Mouse (Mus musculus) olfactory bulb, adult 2 months (tissue): ENCODE measurements around the gene Hist1h2aa. TPM values are rescaled to one million over a fixed set of nuclear protein-coding genes. Genes with fewer than 3 reads are reported as not detected.

Experiments used
- H3K27ac ChIP-seq: fragments of 200-500 bp; 2 replicates; pipeline ENCODE4 v1.5.1; 2012; ENCODE audit warnings: low read depth, low read length; ENCODE audit not compliant: insufficient read depth
- H3K4me1 ChIP-seq: fragments of 200-500 bp; 2 replicates; pipeline ENCODE4 v1.6.1; 2012; ENCODE audit warnings: low read length; ENCODE audit not compliant: control insufficient read depth, insufficient read depth
- H3K4me3 ChIP-seq: fragments of 200-500 bp; 2 replicates; pipeline ENCODE4 v1.5.1; 2012; ENCODE audit warnings: mild to moderate bottlenecking, low read depth, low read length, moderate library complexity; ENCODE audit not compliant: insufficient read depth
- CTCF ChIP-seq: fragments of 200-500 bp; IDR thresholded peaks from 2 replicates; pipeline ENCODE4 v1.5.1; 2012; ENCODE audit warnings: low read depth, mild to moderate bottlenecking, low read length, moderate library complexity; ENCODE audit not compliant: insufficient read depth
- POLR2A ChIP-seq: fragments of 200-500 bp; IDR thresholded peaks from 2 replicates; pipeline ENCODE4 v1.6.1; 2012; ENCODE audit warnings: mild to moderate bottlenecking, low read depth, low read length, moderate library complexity; ENCODE audit not compliant: insufficient read depth
- WGBS: fragments of 180-500 bp; shearing (Covaris S2); methylation state at CpG from one replicate; pipeline ENCODE4 v1.1.7; 2018; 5-methylcytosine and 5-hydroxymethylcytosine counted together
- polyA plus RNA-seq: library from polyadenylated mRNA; stranded (reverse); fragments of >200 nt; gene quantifications from 2 replicates; pipeline ENCODE4 v1.2.4, GENCODE M21; 2012; ENCODE audit warnings: low replicate concordance; ENCODE audit not compliant: missing spikeins, insufficient read depth, insufficient read length

The Hist1h2aa gene
- polyA plus RNA-seq, 1 experiment: not detected

DNA sequence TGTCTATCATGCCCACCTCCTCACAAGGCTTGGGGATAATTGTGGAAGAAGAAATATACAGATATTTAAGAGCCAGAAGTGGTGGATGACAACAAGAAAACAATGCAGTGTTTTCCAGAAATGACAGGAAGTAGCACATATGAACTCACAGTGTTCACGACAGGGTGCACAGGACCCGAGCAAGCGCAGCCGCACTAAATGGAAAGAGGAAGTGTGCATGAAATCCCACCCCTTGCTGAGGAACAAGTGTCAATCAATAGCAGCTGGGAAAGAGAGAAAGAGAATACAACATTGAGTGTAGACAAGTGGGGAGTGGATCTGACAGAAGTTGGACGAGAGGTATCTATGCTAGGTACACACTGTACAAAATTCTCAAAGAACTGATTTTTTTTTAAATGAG, 22.9 kb upstream of the Hist1h2aa start:
- TF ChIP-seq POLR2A: no peak
- TF ChIP-seq CTCF: no peak
- Histone ChIP-seq H3K4me1 (no peaks in the 10 kb centered on the region; the same call in 1 of the 2 replicates), H3K27ac (no peak overlapping the region), H3K4me3 (no peak overlapping the region)
- 88% methylated on average over 5 of the region's 5 CpGs for WGBS

DNA sequence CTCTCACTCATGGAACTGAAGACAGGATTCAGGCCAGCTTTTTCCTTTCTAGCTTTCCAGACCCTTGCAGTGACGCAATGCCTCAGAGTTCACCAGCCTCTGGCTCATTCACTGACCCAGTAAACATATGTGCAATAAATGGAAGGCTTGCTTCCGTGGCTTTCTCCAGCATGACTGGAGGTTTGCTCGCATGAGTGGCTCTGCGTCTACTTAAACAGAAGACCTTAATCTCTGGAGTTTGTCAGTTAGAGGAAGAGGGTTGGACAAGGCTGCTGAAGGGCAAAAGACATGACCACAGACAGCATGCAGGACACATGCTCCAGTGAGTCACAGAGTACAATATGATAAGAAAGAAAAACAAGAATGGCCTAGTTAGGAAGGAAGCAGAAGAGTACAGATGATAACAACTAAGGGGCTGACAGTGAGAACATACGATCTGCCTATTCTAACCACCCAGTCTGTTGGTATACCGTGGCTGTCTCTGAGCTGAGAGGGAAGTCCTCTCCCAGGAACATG, 20.4 kb upstream of the Hist1h2aa start:
- no peak overlapping the region for H3K4me3 ChIP-seq
- 69% methylated on average over 6 of the region's 6 CpGs for WGBS
- H3K27ac ChIP-seq: no peak overlapping the region
- no peaks in the 10 kb centered on the region; the same call in 1 of the 2 replicates for H3K4me1 ChIP-seq
- TF ChIP-seq CTCF (no peak), POLR2A (no peak)

DNA sequence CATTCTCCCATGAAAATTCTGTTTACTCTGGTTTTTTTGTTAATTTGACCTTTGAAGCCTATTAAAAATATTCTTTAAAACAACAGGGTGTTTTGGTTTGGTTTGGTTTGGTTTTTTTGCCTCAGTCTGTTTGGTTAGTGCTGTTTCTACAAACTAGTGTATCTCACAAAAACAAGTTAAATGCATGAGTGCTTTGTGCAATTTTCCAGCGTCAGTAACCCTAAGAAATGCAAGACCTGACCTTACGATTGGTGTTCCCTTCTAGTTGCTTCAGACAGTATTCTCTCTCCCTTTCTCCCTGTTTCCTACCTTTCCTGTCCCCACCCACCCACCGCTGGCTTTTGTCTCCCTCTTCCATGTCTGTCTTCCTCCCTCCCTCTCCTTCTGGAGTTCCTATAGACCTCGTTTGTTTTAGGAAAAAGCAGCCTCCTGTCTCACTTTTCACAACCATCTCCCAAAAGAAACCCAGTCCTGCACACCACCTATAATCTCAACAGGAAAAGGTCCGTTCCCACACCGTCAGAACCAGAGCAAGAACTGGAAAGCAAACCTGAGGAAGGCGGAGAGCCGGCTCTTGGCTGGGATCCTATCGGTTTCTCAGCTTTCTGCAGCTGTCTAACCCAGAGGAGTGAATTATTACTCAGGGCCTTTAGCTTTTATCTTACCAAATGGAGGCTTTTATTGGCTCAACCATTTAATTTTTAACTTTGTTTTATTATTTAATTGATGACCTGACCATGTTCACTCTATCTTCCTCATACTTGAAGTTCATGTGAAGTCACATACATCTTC, 19.7 kb upstream of the Hist1h2aa start, which contains the start of gene Slc17a4:
TSS of gene Slc17a4 (minus strand) at position 634 of the 792 bp plus-strand sequence.
- H3K4me1 ChIP-seq: no peaks in the 10 kb centered on the region; the same call in 1 of the 2 replicates
- WGBS: 76% methylated on average over 9 of the region's 9 CpGs
- no peak for TF ChIP-seq CTCF
- no peak within 1 kb of the TSS for H3K4me3 ChIP-seq
- H3K27ac ChIP-seq: no peak within 1 kb of the TSS

DNA sequence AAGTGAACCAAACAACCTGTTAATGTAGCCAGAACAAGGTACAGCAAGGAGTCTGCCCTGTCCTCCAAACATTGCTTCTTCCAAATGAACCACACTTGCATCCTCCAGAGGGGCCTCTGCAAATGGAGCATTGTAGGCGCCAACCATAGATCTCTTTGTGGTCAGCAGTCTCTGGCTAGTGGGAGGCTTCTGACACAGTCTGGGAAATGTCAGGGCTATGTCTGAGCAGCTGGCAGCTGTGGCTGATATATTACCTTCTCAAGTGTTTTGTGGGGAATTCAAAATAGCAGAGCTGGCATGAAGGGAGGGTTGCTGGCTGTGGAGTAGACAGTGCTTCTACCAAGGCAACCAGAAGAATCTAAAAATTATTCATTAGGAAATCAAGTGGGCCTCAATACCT, 18.1 kb upstream of the Hist1h2aa start:
- Histone ChIP-seq H3K27ac (no peak overlapping the region), H3K4me3 (no peak overlapping the region), H3K4me1 (no peaks in the 10 kb centered on the region; the same call in 1 of the 2 replicates)
- WGBS: 92% methylated on average over 1 of the region's 1 CpGs
- TF ChIP-seq POLR2A: no peak
- TF ChIP-seq CTCF: no peak

DNA sequence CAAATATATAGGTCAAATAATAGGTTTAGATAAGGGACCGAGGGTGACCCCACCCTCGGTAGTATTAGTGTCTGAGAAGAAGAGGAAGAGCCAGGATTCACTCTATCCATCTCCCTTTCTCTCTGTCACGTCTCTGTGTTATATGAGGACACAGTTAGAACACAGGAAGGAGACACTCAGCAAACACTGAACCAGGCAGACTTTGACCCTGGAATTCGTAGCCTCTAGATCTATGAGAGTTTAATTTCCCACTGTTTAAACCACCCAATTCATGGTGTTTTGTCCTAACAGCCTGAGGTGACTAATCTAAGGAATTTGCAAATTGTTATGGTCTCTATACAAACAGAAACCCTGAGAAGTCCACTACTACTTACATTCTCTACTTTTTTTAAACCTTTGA, 16.6 kb upstream of the Hist1h2aa start:
- 90% methylated on average over 4 of the region's 4 CpGs for WGBS
- no peaks in the 10 kb centered on the region; the same call in 1 of the 2 replicates for H3K4me1 ChIP-seq
- no peak overlapping the region for H3K4me3 ChIP-seq
- no peak overlapping the region for H3K27ac ChIP-seq
- no peak for TF ChIP-seq POLR2A
- no peak for TF ChIP-seq CTCF

DNA sequence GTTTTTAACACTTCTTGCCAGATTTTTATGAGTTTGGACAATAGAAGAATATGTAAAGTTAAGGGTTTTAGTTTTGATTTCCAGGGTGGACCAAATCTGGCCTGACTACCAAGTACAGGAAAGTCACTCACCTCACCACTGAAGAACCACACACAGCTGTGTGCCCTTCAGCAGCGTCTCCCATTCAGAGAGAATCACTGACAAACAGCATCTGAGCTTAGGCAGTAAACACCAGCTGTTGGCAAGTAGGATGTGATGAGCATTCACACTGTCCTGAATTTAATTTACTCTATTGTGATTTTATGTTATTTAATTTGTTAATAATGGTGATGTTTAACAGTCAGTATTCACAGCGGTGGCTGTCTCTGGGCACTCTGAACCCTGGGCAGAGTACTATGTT, 8.5 kb upstream of the Hist1h2aa start:
- 38% methylated on average over 2 of the region's 2 CpGs for WGBS
- no peak overlapping the region for H3K4me3 ChIP-seq

DNA sequence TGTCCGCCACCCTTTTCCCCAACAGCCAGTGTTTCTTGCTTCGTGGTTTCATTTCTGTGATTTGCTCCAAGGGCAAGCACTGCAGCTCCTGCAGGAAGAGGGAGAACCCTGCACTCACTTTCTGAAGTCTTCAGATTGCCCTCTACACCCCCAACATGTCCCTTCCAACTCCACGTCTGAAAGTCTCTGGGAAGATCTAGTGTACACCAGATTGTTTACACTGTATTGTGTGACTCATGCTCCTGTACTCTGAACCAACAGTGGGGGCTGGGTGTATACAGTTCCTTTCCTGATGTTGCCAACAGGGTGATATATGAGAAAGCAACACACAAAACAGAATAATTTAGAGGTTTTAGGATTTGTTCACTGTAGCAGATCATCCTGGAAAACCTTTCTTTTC, 5.6 kb upstream of the Hist1h2aa start:
- 43% methylated on average over 3 of the region's 3 CpGs for WGBS

More for the DNA sequence above, 8.5 kb upstream of the Hist1h2aa start:
- TF ChIP-seq POLR2A: no peak
- Histone ChIP-seq H3K4me1 (peaks cover 7% of the 10 kb centered on the region; the same call in 1 of the 2 replicates), H3K27ac (no peak overlapping the region)

DNA sequence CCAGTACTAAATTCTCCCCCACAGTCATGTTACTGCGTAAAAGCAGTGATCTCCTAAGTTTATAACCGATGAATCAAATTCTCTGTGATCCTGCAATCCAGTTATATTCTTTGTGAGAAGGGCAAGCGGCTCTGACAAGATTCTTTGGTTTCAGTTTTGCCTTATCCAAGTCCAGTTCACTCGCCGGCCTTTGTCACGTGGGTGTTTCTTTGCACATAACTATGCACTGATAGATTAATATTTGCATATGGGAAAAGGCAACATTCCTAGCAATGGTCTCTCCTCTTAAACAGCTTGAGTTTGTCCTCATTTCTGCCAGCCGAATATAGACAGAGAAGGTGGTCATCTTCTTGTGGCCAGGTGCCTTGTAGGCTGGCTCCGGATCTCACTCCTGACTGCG, 3.8 kb upstream of the Hist1h2aa start:
- TF ChIP-seq CTCF: no peak
- no peak for TF ChIP-seq POLR2A
- no peak overlapping the region for H3K4me3 ChIP-seq
- H3K4me1 ChIP-seq: peaks cover 7% of the 10 kb centered on the region; the same call in 1 of the 2 replicates
- 94% methylated on average over 9 of the region's 9 CpGs for WGBS
- H3K27ac ChIP-seq: no peak overlapping the region

More for the DNA sequence above, 5.6 kb upstream of the Hist1h2aa start:
- no peak overlapping the region for H3K4me3 ChIP-seq
- peaks cover 7% of the 10 kb centered on the region; the same call in 1 of the 2 replicates for H3K4me1 ChIP-seq
- H3K27ac ChIP-seq: no peak overlapping the region
- TF ChIP-seq POLR2A (no peak), CTCF (no peak)

DNA sequence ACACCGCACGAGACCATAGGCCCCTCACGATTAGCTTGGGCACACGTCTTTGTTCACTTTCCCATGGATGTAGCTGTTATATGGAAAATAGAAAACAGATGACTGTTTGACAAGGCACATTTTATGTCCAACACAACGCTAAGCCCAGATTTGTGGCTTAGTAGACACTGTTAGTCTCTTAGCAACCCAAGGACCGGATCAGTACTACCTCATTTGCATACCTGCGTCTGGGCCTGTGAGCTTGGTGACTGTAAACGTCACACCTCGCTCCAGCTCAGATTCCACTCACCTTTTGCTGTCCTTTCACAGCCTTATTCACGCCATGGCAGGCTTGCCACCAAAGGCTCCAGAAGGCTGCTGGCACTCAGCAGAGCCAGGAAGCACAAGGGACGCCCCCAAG, 3.4 kb upstream of the Hist1h2aa start:
- WGBS: 83% methylated on average over 11 of the region's 11 CpGs
- TF ChIP-seq CTCF: no peak
- TF ChIP-seq POLR2A: no peak
- no peak overlapping the region for H3K27ac ChIP-seq
- no peak overlapping the region for H3K4me3 ChIP-seq
- peaks cover 7% of the 10 kb centered on the region; the same call in 1 of the 2 replicates for H3K4me1 ChIP-seq
